Mouse (Mus musculus) lung, embryonic 14.5 days (tissue): ENCODE data around the gene Cd180. TPM values are rescaled to one million over a fixed set of nuclear protein-coding genes. Genes with fewer than 3 reads are reported as not detected.

Experiments used
- ATAC-seq: fragments of 200-750 bp; cut with Nextera tagmentation; 2 replicates; pipeline ENCODE4 v1.8.0; 2017; ENCODE audit warnings: mild to moderate bottlenecking, moderate TSS enrichment, moderate library complexity; ENCODE audit not compliant: insufficient read depth
- DNase-seq: peaks from one replicate; pipeline ENCODE4 v3.0.0-alpha.2; 2015
- H3K27ac ChIP-seq: fragments of 300-500 bp; sonication (generic); 2 replicates; pipeline ENCODE4 v1.5.1; 2014; ENCODE audit warnings: low read depth, mild to moderate bottlenecking, moderate library complexity
- H3K27me3 ChIP-seq: fragments of 300-500 bp; sonication (generic); 2 replicates; pipeline ENCODE4 v1.6.1; 2014; ENCODE audit warnings: low read length, control low read depth; ENCODE audit not compliant: insufficient read depth
- H3K36me3 ChIP-seq: fragments of 300-500 bp; sonication (generic); 2 replicates; pipeline ENCODE4 v1.6.1; 2014; ENCODE audit warnings: control low read depth; ENCODE audit not compliant: insufficient read depth
- H3K4me1 ChIP-seq: fragments of 300-500 bp; sonication (generic); 2 replicates; pipeline ENCODE4 v1.6.1; 2014; ENCODE audit warnings: antibody characterized with exemption, control low read depth; ENCODE audit not compliant: insufficient read depth
- H3K4me2 ChIP-seq: fragments of 300-500 bp; sonication (generic); 2 replicates; pipeline ENCODE4 v1.6.1; 2014; ENCODE audit warnings: mild to moderate bottlenecking
- H3K4me3 ChIP-seq: fragments of 300-500 bp; sonication (generic); 2 replicates; pipeline ENCODE4 v1.5.1; 2014; ENCODE audit warnings: low read depth, low read length
- H3K9ac ChIP-seq: fragments of 300-500 bp; sonication (generic); 2 replicates; pipeline ENCODE4 v1.6.1; 2014
- H3K9me3 ChIP-seq: fragments of 300-500 bp; sonication (generic); 2 replicates; pipeline ENCODE4 v1.6.1; 2016; ENCODE audit warnings: low read depth, low read length, control low read depth
- CTCF ChIP-seq: IDR thresholded peaks from 2 replicates; pipeline ENCODE4 v1.5.1; 2016; ENCODE audit warnings: antibody characterized with exemption, low read depth
- WGBS: fragments of 180-500 bp; shearing (Covaris S2); extraction: QIAGEN DNeasy Blood & Tissue Kit; methylation state at CpG from one replicate; pipeline ENCODE4 v1.1.7; 2014; 5-methylcytosine and 5-hydroxymethylcytosine counted together
- polyA plus RNA-seq: library from polyadenylated mRNA; unstranded; fragments of >200 nt; fragmentation: Nextera tagmentation; extraction: Ambion mirVana; gene quantifications from 2 replicates; pipeline ENCODE4 v1.2.1, GENCODE M21; 2014

The Cd180 gene
- 0.64 and 0.84 TPM in 2 replicates for polyA plus RNA-seq

DNA sequence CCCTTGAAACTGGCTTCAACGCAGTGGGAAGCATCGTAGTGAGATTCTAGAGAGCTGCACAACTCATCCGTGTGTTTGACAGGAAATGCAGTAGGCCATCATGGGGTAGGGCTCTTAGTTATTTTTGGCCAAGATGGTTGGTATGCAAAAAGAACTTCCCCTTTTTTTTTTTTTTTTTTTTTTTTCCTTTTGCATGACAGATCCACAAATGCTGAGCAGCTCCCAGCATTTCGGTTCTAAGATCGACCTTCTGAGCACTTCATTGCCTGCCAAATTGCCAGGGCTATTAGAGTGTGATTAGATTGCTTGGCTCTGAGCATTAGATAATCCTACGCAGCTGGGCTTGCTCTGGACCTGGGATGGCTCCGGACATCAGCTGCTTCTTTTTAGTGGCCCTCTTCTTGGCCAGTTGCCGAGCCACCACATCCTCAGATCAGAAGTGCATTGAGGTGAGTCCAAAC is at the start of gene Cd180:
Gene Cd180, plus strand, starts transcription at position 218 of the 461 bp plus-strand sequence.
- Histone ChIP-seq H3K4me3 (no peak within 1 kb of the TSS), H3K36me3 (no peaks in the 10 kb centered on the region), H3K27me3 (no peaks in the 10 kb centered on the region), H3K4me2 (no peak within 1 kb of the TSS), H3K4me1 (peaks cover 5% of the 10 kb centered on the region; the same call in 1 of the 2 replicates), H3K27ac (peak within 1 kb of the TSS; percentile 47), H3K9me3 (no peaks in the 10 kb centered on the region), H3K9ac (no peak within 1 kb of the TSS)
- peak; percentile 82; the same call in 1 of the 2 replicates for ATAC-seq
- peak; percentile 66 for DNase-seq
- TF ChIP-seq CTCF, result no peak
- 55% methylated on average over 8 of the region's 8 CpGs for WGBS

- Histone ChIP-seq H3K4me2 (peak overlapping the region; percentile 45), H3K9ac (no peak overlapping the region), H3K27me3 (no peaks in the 10 kb centered on the region), H3K36me3 (no peaks in the 10 kb centered on the region), H3K27ac (no peak overlapping the region), H3K4me1 (peaks cover 6% of the 10 kb centered on the region; the same call in 1 of the 2 replicates), H3K4me3 (no peak overlapping the region), H3K9me3 (no peaks in the 10 kb centered on the region)
- ATAC-seq (no peak), DNase-seq (no peak)
- no peak for TF ChIP-seq CTCF
- WGBS, result 24% methylated on average over 8 of the region's 8 CpGs
These were observed 49.0 kb upstream of the Cd180 start for GRCm38 (mm10) chr13:102644344-102644743.

- peak; percentile 75 for ATAC-seq
- H3K27ac ChIP-seq, result no peak overlapping the region
- no peaks in the 10 kb centered on the region for H3K27me3 ChIP-seq
- 24% methylated on average over 17 of the region's 17 CpGs for WGBS
- H3K9ac ChIP-seq, result no peak overlapping the region
- TF ChIP-seq CTCF, result peak; percentile 83
- no peaks in the 10 kb centered on the region for H3K36me3 ChIP-seq
- no peak overlapping the region for H3K4me3 ChIP-seq
- no peaks in the 10 kb centered on the region for H3K9me3 ChIP-seq
- peak; percentile 96 for DNase-seq
- peak overlapping the region; percentile 45 for H3K4me2 ChIP-seq
- H3K4me1 ChIP-seq, result peaks cover 6% of the 10 kb centered on the region; the same call in 1 of the 2 replicates
These were observed 48.4 kb upstream of the Cd180 start for GRCm38 (mm10) chr13:102644789-102645551.

GRCm38 (mm10) chr13:102646271-102646771 is 47.0 kb upstream of the Cd180 start:
- WGBS, result 38% methylated on average over 10 of the region's 10 CpGs
- DNase-seq (peak; percentile 80), ATAC-seq (peak; percentile 65)
- Histone ChIP-seq H3K9me3 (no peaks in the 10 kb centered on the region), H3K4me1 (peaks cover 6% of the 10 kb centered on the region; the same call in 1 of the 2 replicates), H3K36me3 (no peaks in the 10 kb centered on the region), H3K9ac (no peak overlapping the region), H3K27me3 (no peaks in the 10 kb centered on the region), H3K4me3 (no peak overlapping the region), H3K4me2 (no peak overlapping the region), H3K27ac (no peak overlapping the region)
- no peak for TF ChIP-seq CTCF

DNA sequence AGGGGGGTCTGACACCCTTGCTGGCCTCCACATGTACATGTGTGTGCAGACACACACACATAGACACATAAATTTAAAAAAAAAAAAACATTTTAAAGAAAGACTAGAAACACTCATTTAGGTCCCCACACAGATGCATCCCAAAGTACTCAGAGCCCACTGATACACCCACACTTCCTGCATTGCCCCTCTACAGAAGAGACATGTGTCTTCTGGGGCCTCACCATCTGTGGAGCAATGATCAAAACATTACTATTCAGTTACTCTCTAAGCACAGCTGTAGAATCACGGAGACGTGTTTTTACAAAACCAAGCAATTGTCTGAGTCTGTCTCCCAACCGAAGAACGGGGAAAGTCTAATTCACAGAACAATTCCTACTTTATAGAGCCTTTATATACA is 45.8 kb upstream of the Cd180 start:
- H3K4me3 ChIP-seq, result no peak overlapping the region
- H3K9ac ChIP-seq, result no peak overlapping the region
- H3K36me3 ChIP-seq, result no peaks in the 10 kb centered on the region
- DNase-seq (no peak), ATAC-seq (no peak)
- H3K27ac ChIP-seq, result no peak overlapping the region
- TF ChIP-seq CTCF, result no peak
- H3K4me1 ChIP-seq, result peaks cover 6% of the 10 kb centered on the region; the same call in 1 of the 2 replicates
- WGBS, result 84% methylated on average over 4 of the region's 4 CpGs
- no peaks in the 10 kb centered on the region for H3K9me3 ChIP-seq
- H3K4me2 ChIP-seq, result no peak overlapping the region
- no peaks in the 10 kb centered on the region for H3K27me3 ChIP-seq

GRCm38 (mm10) chr13:102652303-102652889 is 41.0 kb upstream of the Cd180 start:
- Histone ChIP-seq H3K27ac (no peak overlapping the region), H3K9me3 (no peaks in the 10 kb centered on the region), H3K4me2 (no peak overlapping the region), H3K27me3 (no peaks in the 10 kb centered on the region), H3K9ac (no peak overlapping the region), H3K4me3 (no peak overlapping the region), H3K4me1 (no peaks in the 10 kb centered on the region), H3K36me3 (no peaks in the 10 kb centered on the region)
- no peak for TF ChIP-seq CTCF
- no peak for ATAC-seq
- DNase-seq, result peak; percentile 29
- 71% methylated on average over 6 of the region's 6 CpGs for WGBS

DNA sequence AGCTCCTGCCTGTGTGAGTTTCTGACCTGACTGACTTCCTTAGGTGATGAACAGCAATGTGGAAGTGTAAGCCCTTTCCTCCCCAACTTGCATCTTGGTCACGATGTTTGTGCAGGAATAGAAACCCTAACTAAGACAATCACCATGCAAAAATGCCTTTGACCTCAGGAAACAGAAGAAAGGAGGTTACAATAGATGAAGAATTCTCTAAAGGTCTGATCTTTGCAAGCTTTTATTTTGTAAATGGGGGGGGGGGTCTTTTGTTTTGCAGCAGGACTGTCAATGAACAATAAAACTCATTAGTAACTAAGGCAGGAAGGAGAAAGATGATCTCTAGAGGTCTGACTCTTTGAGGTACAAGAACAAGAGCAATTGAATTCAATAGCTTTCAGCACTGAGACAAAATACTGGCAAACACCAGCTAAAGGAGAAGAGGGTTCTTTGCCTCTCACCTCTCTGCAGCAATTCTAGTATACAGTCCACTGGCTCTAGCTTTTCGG is 38.2 kb upstream of the Cd180 start:
- WGBS, result 92% methylated on average over 2 of the region's 2 CpGs
- Histone ChIP-seq H3K9ac (no peak overlapping the region), H3K36me3 (no peaks in the 10 kb centered on the region), H3K27ac (no peak overlapping the region), H3K27me3 (no peaks in the 10 kb centered on the region), H3K4me2 (no peak overlapping the region), H3K4me3 (no peak overlapping the region), H3K4me1 (no peaks in the 10 kb centered on the region), H3K9me3 (no peaks in the 10 kb centered on the region)
- ATAC-seq, result no peak
- no peak for DNase-seq
- no peak for TF ChIP-seq CTCF
